Mouse (Mus musculus) kidney, embryonic 15.5 days (tissue): ENCODE results near the gene Gmfg. TPM values are rescaled to one million over a fixed set of nuclear protein-coding genes. Genes with fewer than 3 reads are reported as not detected.

ENCODE experiments used
- ATAC-seq: fragments of 200-750 bp; cut with Nextera tagmentation; replicated peaks from 2 replicates; pipeline ENCODE4 v1.8.0; 2017; ENCODE audit warnings: moderate TSS enrichment; ENCODE audit not compliant: low FRiP score
- H3K27ac ChIP-seq: fragments of 300-500 bp; sonication (generic); 2 replicates; pipeline ENCODE4 v1.5.1; 2015; ENCODE audit warnings: mild to moderate bottlenecking, inconsistent platforms
- H3K27me3 ChIP-seq: fragments of 300-500 bp; sonication (generic); 2 replicates; pipeline ENCODE4 v1.6.1; 2015; ENCODE audit warnings: inconsistent platforms
- H3K36me3 ChIP-seq: fragments of 300-500 bp; sonication (generic); 2 replicates; pipeline ENCODE4 v1.6.1; 2015; ENCODE audit warnings: inconsistent platforms
- H3K4me1 ChIP-seq: fragments of 300-500 bp; sonication (generic); 2 replicates; pipeline ENCODE4 v1.6.1; 2015; ENCODE audit warnings: inconsistent platforms
- H3K4me2 ChIP-seq: fragments of 300-500 bp; sonication (generic); 2 replicates; pipeline ENCODE4 v1.6.1; 2015; ENCODE audit warnings: moderate library complexity, mild to moderate bottlenecking, inconsistent platforms
- H3K4me3 ChIP-seq: fragments of 300-500 bp; sonication (generic); replicated peaks from 2 replicates; pipeline ENCODE4 v1.5.1; 2015; ENCODE audit warnings: mild to moderate bottlenecking, inconsistent platforms
- H3K9ac ChIP-seq: fragments of 300-500 bp; sonication (generic); 2 replicates; pipeline ENCODE4 v1.6.1; 2015; ENCODE audit warnings: mild to moderate bottlenecking, inconsistent platforms
- H3K9me3 ChIP-seq: fragments of 300-500 bp; sonication (generic); replicated peaks from 2 replicates; pipeline ENCODE4 v1.6.1; 2016; ENCODE audit warnings: inconsistent platforms
- WGBS: fragments of 180-500 bp; shearing (Covaris S2); methylation state at CpG from one replicate; pipeline ENCODE4 v1.1.7; 2015; ENCODE audit warnings: mixed read lengths; 5-methylcytosine and 5-hydroxymethylcytosine counted together
- polyA plus RNA-seq: library from polyadenylated mRNA; unstranded; fragments of >200 nt; fragmentation: Nextera tagmentation; extraction: Ambion mirVana; gene quantifications from 2 replicates; pipeline ENCODE4 v1.2.1, GENCODE M21; 2015

The Gmfg gene
- polyA plus RNA-seq, 1 experiment from 2014 or later, result 17.3 TPM

DNA sequence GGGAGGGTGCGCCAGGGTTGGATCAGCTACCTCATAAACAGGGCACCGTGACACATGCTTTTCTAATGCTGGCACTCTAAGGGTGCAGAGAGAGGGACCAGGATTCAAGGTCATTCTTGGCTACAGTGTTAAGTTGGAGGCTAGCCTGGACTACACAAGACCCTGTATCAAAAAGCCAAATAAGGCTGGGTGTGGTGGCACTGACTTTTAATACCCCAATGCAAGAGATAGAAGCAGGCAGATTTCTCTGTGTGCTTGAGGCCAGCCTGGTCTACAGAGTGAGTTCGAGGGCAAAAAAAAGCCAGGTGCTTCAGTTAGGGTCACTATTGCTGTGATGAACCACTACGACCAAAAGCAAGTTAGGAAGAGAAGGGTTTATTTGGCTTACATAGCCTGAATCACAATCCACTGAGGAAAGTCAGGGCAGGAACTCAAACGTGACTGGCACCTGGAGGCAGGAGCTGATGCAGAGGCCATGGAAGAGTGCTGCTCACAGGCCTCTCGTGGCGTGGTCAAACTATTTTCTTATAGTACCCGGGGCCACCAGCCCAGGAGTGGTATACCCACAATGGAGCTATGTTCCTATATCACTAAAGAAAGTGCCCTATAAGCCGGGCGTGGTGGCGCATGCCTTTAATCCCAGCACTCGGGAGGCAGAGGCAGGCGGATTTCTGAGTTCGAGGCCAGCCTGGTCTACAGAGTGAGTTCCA, 4.7 kb downstream of the Gmfg start:
- Histone ChIP-seq H3K9me3 (no peaks in the 10 kb centered on the region), H3K27me3 (0 out of 2 replicates have a peak, but pooled peaks cover 7% of the 10 kb centered on the region), H3K4me2 (no peak overlapping the region), H3K36me3 (no peaks in the 10 kb centered on the region), H3K9ac (no peak overlapping the region), H3K27ac (peak overlapping the region; percentile 48), H3K4me3 (no peak overlapping the region), H3K4me1 (peaks cover 14% of the 10 kb centered on the region)
- no peak for ATAC-seq
- 88% methylated on average over 14 of the region's 14 CpGs for WGBS

DNA sequence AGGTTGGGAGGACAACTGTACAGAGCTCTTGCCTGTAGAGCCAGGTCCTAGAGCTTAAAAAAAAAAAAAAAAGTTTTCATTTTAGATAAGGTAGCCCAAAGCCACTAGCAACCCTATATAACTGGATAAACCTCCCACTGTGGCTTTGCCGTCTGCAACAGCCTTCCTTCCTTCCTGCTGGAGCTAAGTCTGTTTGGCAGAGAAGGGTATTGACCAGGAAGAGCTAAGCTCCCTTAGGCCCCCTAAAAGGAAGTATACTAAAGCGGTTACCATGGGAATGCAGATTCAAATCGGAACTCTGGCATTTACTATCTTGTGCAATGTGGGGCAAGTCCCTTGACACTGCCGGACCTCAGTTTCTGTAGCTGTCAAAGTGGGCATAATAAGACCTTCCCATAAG, 5.4 kb downstream of the Gmfg start:
- H3K4me1 ChIP-seq, result peaks cover 14% of the 10 kb centered on the region; the same call in 1 of the 2 replicates
- peak overlapping the region; percentile 48; the same call in 1 of the 2 replicates for H3K27ac ChIP-seq
- H3K36me3 ChIP-seq, result no peaks in the 10 kb centered on the region
- no peaks in the 10 kb centered on the region for H3K9me3 ChIP-seq
- H3K9ac ChIP-seq, result no peak overlapping the region
- 43% methylated on average over 4 of the region's 4 CpGs for WGBS
- no peak overlapping the region for H3K4me3 ChIP-seq
- 0 out of 2 replicates have a peak, but pooled peaks have one; percentile 45 for ATAC-seq
- 0 out of 2 replicates have a peak, but pooled peaks cover 7% of the 10 kb centered on the region for H3K27me3 ChIP-seq
- H3K4me2 ChIP-seq, result no peak overlapping the region

DNA sequence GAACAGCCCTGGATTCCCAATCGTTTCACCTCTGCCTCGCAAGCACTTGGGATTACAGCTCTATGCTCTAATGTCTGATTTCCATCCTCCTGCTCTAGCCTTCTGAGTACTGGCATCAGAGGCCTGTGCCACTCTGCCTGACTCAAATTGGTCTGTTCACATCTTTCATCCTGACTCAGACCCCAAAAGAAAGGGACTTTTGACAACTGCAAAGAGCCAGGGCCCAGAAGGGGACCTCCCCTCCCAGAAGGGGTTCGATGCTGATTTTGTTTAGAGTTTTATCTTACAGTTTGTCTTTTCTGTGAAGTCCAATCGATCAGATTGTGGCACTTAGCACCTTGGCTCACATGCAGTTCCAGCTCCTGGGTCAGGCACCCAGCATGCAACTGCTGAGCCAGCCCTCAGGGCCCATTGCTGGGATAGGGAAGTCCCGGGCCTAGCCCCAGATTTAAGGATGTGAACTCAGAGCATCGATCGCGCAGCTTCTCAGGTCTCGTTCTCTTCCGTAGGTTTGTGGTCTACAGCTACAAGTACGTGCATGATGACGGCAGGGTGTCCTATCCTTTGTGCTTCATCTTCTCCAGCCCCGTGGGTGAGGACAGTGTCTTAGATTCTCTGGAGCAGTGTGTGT, 7.2 kb downstream of the Gmfg start:
- no peak overlapping the region for H3K4me2 ChIP-seq
- H3K27ac ChIP-seq, result no peak overlapping the region
- H3K36me3 ChIP-seq, result no peaks in the 10 kb centered on the region
- no peak overlapping the region for H3K4me3 ChIP-seq
- H3K9me3 ChIP-seq, result no peaks in the 10 kb centered on the region
- WGBS, result 85% methylated on average over 13 of the region's 13 CpGs
- ATAC-seq, result no peak
- H3K9ac ChIP-seq, result no peak overlapping the region
- H3K27me3 ChIP-seq, result 0 out of 2 replicates have a peak, but pooled peaks cover 7% of the 10 kb centered on the region
- H3K4me1 ChIP-seq, result peaks cover 14% of the 10 kb centered on the region; the same call in 1 of the 2 replicates

DNA sequence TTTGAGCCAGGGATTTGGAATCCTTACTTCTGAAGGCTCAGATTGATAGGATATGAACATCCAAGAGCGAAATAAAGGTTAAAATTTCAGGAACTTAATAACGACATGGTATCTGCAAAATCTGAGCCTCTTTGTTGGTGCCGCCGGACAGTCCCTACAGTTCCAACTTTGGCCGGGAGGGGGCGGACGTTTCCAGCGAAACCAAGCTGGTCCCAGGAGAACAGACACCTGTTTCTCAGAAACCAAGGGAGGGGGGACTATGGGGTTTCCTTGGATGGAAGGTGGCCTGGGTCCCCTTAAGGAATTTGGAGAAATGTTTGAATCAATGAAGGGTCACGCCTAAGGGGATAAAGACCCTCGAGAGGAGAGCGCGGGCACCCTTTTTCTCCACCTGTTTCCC, 9.2 kb downstream of the Gmfg start:
- ATAC-seq, result no peak
- Histone ChIP-seq H3K27ac (no peak overlapping the region), H3K27me3 (0 out of 2 replicates have a peak, but pooled peaks cover 7% of the 10 kb centered on the region), H3K4me3 (no peak overlapping the region), H3K4me2 (no peak overlapping the region), H3K9ac (no peak overlapping the region), H3K4me1 (peaks cover 14% of the 10 kb centered on the region; the same call in 1 of the 2 replicates), H3K36me3 (no peaks in the 10 kb centered on the region), H3K9me3 (no peaks in the 10 kb centered on the region)
- WGBS, result 6% methylated on average over 12 of the region's 12 CpGs

DNA sequence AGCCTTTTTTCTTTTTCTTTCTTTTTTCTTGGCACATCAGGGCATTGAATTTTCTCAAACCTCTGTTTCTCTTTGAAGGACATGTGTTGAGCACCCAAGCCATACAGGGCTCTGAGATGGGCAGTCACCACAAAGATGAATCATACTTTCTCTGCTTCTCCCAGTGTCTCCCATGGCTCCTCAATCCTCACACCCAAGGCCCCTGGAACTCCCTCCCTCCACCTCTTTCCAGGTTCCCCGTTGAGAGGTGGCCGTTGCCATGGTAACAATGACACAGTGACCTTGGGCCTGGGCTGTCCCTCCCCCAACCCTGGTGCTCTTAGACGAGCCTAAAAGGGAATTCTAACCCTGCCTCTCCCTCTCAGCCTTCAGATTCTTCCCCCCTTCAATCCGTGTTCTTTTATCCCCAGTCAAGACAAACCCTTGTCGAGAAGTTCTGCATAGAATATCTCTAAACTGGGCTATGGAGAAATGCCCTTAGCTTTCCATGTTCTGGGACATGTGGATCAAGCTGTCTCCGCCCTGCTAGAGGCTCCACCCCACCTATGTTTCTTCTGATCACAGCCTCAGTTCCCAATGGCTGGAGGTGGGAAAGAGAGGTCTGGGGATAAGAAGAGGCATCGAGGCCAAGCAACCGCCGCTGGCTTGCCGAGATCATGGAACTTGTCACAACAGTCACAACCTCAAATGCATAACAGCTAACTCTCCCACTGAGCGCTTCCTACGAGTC, 10.0 kb downstream of the Gmfg start:
- H3K9me3 ChIP-seq, result no peaks in the 10 kb centered on the region
- 0 out of 2 replicates have a peak, but pooled peaks cover 7% of the 10 kb centered on the region for H3K27me3 ChIP-seq
- no peak overlapping the region for H3K4me3 ChIP-seq
- H3K4me2 ChIP-seq, result no peak overlapping the region
- H3K4me1 ChIP-seq, result peaks cover 16% of the 10 kb centered on the region
- no peak for ATAC-seq
- H3K36me3 ChIP-seq, result no peaks in the 10 kb centered on the region
- H3K9ac ChIP-seq, result no peak overlapping the region
- no peak overlapping the region for H3K27ac ChIP-seq
- WGBS, result 24% methylated on average over 12 of the region's 12 CpGs

DNA sequence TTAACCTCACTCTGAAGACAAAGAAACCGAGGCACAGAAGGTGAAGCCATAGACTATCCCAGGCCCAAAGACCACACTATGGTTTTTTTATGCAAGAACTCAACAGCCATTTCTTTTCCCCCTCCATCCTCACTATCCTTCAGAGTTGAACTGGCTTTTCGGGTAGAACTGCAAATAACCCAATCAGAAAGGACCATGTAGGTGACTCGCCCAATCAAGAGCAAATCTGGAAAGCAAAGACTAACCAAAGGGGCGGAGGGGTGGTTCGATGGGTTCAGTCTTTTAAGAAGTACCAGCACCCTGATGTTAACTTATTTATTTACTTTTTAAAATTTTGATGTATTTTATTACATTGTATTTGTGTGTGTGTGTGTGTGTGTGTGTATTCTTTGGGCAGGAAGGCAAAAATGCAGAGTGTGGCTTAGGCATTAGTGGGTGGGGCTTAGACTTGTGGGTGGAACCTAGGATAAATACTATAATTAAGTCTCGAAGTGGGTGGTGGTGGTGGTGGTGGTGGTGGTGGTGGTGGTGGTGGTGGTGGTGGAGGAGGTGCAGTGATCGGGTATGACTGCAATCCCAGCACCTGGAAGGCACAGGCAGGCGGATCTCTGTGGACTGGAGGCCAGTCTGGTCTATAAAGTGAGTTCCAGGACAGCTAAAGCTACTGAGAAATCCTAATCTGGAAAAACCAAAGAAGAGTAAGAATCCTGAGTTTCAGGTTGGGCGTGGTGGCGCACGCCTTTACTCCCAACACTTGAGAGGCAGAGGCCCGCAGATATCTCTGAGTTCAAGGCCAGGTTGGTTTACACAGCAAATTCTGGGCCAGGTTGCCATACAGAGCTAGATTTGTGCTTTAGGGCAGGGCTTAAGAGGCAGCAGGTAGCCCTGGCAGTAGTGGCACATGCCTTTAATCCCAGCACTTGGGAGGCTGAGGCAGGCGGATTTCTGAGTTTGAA, 10.9 kb downstream of the Gmfg start:
- Histone ChIP-seq H3K9me3 (no peaks in the 10 kb centered on the region), H3K27ac (no peak overlapping the region), H3K4me2 (no peak overlapping the region), H3K9ac (no peak overlapping the region), H3K4me1 (peaks cover 22% of the 10 kb centered on the region), H3K36me3 (no peaks in the 10 kb centered on the region), H3K4me3 (no peak overlapping the region), H3K27me3 (0 out of 2 replicates have a peak, but pooled peaks cover 7% of the 10 kb centered on the region)
- WGBS, result 68% methylated on average over 13 of the region's 13 CpGs
- ATAC-seq, result no peak

DNA sequence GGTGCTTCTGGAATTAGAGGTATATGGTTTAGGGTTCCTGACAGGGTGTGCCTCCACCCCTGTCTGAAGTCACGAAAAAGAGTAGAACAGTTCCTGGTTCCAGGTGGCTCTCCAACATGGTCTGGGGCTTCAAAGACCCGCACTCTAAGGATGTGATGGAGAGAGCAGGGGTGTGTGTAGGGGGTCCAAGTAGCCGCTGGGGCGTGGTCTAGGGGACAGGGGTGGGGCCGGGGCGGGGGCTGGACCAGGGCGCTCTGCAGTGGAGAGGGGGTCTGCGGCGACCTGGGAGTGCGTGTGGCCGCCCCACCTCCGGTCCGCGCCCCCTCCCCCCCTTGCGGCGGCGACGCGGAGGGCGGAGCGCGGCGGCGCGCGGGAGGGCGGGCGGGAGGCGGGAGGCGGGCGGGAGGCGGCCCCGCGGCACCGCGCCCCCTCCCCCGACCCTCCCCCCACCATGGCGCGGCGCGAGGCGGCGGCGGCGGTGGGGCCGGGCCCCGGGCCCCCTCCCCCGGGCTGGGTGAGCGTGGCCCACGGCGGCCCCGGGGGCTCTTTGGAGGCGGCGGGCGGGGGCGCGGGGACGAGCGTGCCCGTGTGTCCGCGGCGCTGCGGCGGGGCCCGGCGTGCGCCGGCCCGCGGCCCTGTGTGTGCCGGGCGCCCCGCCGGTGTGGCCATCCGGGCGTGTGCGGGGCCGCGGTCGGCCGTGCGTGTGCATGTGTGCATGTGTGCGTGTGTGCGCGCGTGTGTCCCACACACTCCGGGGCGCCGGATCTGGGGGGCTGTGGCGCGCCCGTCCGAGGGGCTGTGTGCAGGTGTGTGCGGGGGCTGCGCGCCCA, 14.5 kb downstream of the Gmfg start, which contains the start of gene Lrfn1:
Lrfn1 (plus strand) TSS at position 450 of the 830 bp plus-strand sequence.
- no peaks in the 10 kb centered on the region for H3K27me3 ChIP-seq
- no peaks in the 10 kb centered on the region for H3K9me3 ChIP-seq
- 1% methylated on average over 42 of the region's 97 CpGs for WGBS
- ATAC-seq, result peak; percentile 86
- peaks cover 21% of the 10 kb centered on the region for H3K4me1 ChIP-seq
- H3K4me2 ChIP-seq, result peak within 1 kb of the TSS; percentile 98
- peak within 1 kb of the TSS; percentile 82 for H3K9ac ChIP-seq
- H3K36me3 ChIP-seq, result peaks cover 14% of the 10 kb centered on the region; the same call in 1 of the 2 replicates
- peak within 1 kb of the TSS; percentile 85 for H3K4me3 ChIP-seq
- peak within 1 kb of the TSS; percentile 62 for H3K27ac ChIP-seq

DNA sequence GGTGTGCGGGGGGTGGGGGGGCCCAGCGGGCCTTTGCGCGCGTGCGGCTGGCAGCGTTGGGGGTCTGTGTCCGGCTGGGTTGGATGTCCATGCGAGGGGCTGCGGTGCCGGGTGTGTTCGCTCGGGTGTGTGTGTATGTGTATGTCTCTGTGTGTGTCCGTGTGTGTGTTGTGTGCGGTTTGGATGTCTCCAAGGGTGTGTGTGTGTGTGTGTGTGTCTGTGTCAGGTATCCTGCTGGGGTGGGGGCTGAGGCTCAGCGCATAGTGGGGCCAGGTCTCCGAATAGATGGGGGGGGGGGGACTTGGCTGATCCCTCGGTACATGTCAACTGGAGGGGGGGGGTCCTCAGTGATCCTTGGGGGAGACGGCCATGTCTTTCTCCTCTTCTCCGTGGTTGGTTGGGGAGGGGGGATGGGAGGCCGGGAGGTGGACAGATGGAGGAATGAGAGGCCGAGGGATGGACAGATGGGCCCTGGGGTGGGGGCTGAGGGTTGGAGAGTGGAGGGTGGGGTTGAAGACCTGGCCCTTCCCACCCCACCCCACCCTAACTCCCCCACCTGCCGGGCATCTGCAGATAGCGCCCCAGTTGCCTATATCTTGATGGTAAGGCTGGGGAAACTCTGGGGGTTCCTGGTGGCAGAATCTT, 15.2 kb downstream of the Gmfg start:
- Histone ChIP-seq H3K9me3 (no peaks in the 10 kb centered on the region), H3K27me3 (no peaks in the 10 kb centered on the region), H3K4me1 (peaks cover 13% of the 10 kb centered on the region), H3K27ac (peak overlapping the region; percentile 62; the same call in 1 of the 2 replicates), H3K9ac (peak overlapping the region; percentile 82), H3K4me2 (peak overlapping the region; percentile 98), H3K36me3 (peaks cover 17% of the 10 kb centered on the region; the same call in 1 of the 2 replicates), H3K4me3 (peak overlapping the region; percentile 85)
- under 1% methylated on average over 23 of the region's 24 CpGs for WGBS
- 0 out of 2 replicates have a peak, but pooled peaks have one; percentile 3 for ATAC-seq

DNA sequence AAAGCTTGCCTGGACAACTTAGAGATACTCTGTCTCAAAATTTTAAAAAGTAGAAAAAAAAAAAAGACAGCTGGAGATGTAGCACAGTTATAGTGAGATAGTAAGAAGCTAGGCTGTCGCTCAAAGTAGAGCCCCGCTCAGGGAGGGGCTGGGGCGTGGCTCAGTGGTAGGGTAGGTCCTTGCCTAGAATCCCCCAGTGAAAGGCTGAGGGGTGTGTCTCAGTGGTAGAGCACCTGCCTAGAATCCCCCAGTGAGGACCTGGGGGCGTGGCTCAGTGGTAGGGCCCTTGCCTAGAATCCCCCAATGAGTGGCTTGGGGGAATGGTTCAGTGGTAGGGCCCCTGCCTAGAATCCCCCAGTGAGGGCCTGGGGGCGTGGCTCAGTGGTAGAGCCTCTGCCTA, 23.1 kb downstream of the Gmfg start:
- Histone ChIP-seq H3K4me1 (peaks cover 13% of the 10 kb centered on the region), H3K27ac (no peak overlapping the region), H3K27me3 (no peaks in the 10 kb centered on the region), H3K4me3 (no peak overlapping the region), H3K36me3 (peaks cover 71% of the 10 kb centered on the region), H3K9me3 (no peaks in the 10 kb centered on the region), H3K9ac (no peak overlapping the region), H3K4me2 (no peak overlapping the region)
- 96% methylated on average over 4 of the region's 5 CpGs for WGBS
- no peak for ATAC-seq

DNA sequence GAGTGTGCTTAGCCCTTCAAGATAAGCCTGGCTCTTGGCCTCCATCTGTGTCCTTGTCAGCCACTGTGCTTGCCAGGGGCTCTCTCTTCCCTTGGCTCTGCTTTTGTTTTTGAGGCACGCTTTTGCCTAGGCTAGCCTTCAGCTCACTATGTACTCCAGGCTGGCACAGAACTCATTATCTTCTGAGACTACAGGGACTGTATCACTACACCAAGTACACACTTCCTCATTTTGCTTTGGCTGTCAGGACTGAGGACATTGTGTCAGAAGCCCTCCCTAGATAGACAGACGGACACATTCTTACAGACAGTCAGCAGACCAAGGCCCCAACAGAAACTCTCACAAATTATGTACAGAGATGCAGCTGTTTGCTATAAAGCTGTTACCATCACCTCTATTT, 25.5 kb downstream of the Gmfg start:
- peaks cover 29% of the 10 kb centered on the region for H3K4me1 ChIP-seq
- peaks cover 59% of the 10 kb centered on the region for H3K36me3 ChIP-seq
- H3K4me2 ChIP-seq, result no peak overlapping the region
- no peak overlapping the region for H3K4me3 ChIP-seq
- H3K27me3 ChIP-seq, result peaks cover 9% of the 10 kb centered on the region
- WGBS, result 94% methylated on average over 2 of the region's 2 CpGs
- H3K27ac ChIP-seq, result no peak overlapping the region
- no peak for ATAC-seq
- H3K9ac ChIP-seq, result no peak overlapping the region
- no peaks in the 10 kb centered on the region for H3K9me3 ChIP-seq
